Mouse (Mus musculus): Measurements from ENCODE around the gene Loxl3.

GRCm38 (mm10) chr6:83023786-83024185 is 10.2 kb upstream of the Loxl3 start:
- TF ChIP-seq CTCF (IDR thresholded peaks at IDR 0.05; ENCODE audit: borderline replicate concordance, extremely low read depth, insufficient read depth, insufficient read length) = no peak
- no peak for TF ChIP-seq POLR2A (IDR thresholded peaks at IDR 0.05; ENCODE audit: borderline replicate concordance, extremely low read depth, insufficient read depth, insufficient read length, poor library complexity, severe bottlenecking)
